Comparison of ENCODE assay signal across 8 mouse cellular contexts in the genomic region with DNA sequence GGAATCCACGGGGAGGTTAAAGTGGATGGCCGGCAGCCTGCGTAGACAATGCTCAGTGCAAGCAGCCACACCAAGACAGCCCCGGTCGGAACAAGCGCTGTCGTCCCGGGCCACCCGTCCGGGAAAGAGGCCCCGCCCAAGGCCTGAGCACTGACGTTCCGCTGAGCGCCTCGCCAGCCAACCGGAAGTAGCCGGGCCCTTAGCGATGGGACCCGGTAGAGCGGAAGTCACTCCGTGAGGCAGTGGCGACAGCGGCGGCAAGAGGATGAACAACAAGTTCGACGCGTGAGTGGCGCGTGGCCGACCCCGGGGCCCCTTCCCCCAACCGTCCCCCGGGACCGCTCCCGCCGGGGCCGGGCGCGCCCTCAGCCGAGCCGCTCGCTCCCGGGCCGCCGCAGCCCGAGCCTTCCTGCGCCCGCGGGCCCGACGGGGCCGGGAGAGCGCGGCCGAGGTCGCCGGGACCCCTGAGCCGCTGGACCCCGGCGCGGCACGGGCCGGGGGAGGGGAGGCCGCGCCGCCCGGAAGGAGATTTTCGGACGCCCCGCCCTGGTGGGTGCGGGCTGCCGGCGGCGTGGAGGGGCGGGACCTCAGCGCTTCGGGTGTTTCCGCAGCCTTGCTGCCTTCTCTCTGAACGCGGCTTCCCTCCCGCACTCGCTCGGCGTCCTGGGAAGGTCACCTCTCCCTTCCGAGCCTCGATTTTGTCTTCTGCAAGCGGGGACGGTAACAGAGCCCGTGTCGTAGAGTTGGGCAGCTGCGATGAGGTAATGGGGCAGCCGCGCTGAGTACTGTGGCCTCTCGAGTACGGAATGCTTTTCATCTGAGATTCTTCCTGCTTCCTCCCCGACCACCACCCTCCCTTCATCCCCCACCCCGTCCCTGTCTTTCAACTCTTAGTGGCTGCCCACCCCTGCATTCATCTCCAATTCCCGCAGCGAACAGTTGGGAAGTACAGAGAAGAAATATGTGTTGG. TPM values are rescaled to one million over a fixed set of nuclear protein-coding genes. Genes with fewer than 3 reads are reported as not detected.
DNase-seq lines count a peak whose midpoint lies in the region; ATAC-seq lines count a peak whose summit lies in the region.

Gene Eif4e2, plus strand, starts transcription at position 180 of the 970 bp plus-strand sequence.

- H3K4me2 ChIP-seq in forebrain, embryonic 14.5 days (ENCODE audit: low read length): peak within 1 kb of the TSS; percentile 75
- H3K4me2 ChIP-seq in neural tube, embryonic 15.5 days: peak within 1 kb of the TSS; percentile 75

- H3K9ac ChIP-seq in forebrain, embryonic 14.5 days (ENCODE audit: low read length): peak within 1 kb of the TSS; percentile 93
- H3K9ac ChIP-seq in neural tube, embryonic 15.5 days (replicated peaks): peak within 1 kb of the TSS; percentile 97

- no peaks in the 10 kb centered on the region for H3K27me3 ChIP-seq in forebrain, embryonic 14.5 days (replicated peaks; ENCODE audit: control insufficient read depth, insufficient read depth, low read length)
- no peaks in the 10 kb centered on the region for H3K27me3 ChIP-seq in neural tube, embryonic 15.5 days (replicated peaks)

- no peaks in the 10 kb centered on the region for H3K9me3 ChIP-seq in forebrain, embryonic 14.5 days (replicated peaks; ENCODE audit: control insufficient read depth, low read length)
- no peaks in the 10 kb centered on the region for H3K9me3 ChIP-seq in neural tube, embryonic 15.5 days (replicated peaks)

- H3K4me3 ChIP-seq in forebrain, embryonic 14.5 days (ENCODE audit: low read depth, low read length): peak within 1 kb of the TSS; percentile 89
- peak within 1 kb of the TSS; percentile 92 for H3K4me3 ChIP-seq in neural tube, embryonic 15.5 days (replicated peaks)

- intact Hi-C loops in heart, postnatal 14 days (cut with DNase I): no loop called here

- ATAC-seq in forebrain, embryonic 14.5 days: peak; percentile 98
- ATAC-seq in neural tube, embryonic 15.5 days (ENCODE audit: low FRiP score): peak; percentile 97

- H3K27ac ChIP-seq in forebrain, embryonic 14.5 days (ENCODE audit: low read depth, low read length): peak within 1 kb of the TSS; percentile 98
- peak within 1 kb of the TSS; percentile 98 for H3K27ac ChIP-seq in neural tube, embryonic 15.5 days (replicated peaks)

- under 1% methylated on average over 72 of the region's 99 CpGs for WGBS in forebrain, embryonic 14.5 days
- WGBS in neural tube, embryonic 15.5 days: under 1% methylated on average over 85 of the region's 99 CpGs

- peak; percentile 98 for DNase-seq in ES-CJ7 (ENCODE audit: low read depth, low spot score)
- DNase-seq in cerebellum, adult 11 months: peak; percentile 89
- DNase-seq in forebrain, embryonic 14.5 days (ENCODE audit: low spot score): peak; percentile 97
- peak; percentile 94 to 97 for DNase-seq in heart, postnatal 14 days
- peak; percentile 94 for DNase-seq in layer of hippocampus, adult 11-12 months (ENCODE audit: low spot score)
- DNase-seq in lung, adult 18-20 months: peak; percentile 94 to 96
- DNase-seq in testis, postnatal 14 days (ENCODE audit: low spot score): peak; percentile 96

- H3K36me3 ChIP-seq in forebrain, embryonic 14.5 days (ENCODE audit: control insufficient read depth, insufficient read depth, low read length): peaks cover 13% of the 10 kb centered on the region
- 0 out of 2 replicates have a peak, but pooled peaks cover 2% of the 10 kb centered on the region for H3K36me3 ChIP-seq in neural tube, embryonic 15.5 days

- peaks cover 21% of the 10 kb centered on the region for H3K4me1 ChIP-seq in forebrain, embryonic 14.5 days (ENCODE audit: control insufficient read depth, insufficient read depth, low read length)
- H3K4me1 ChIP-seq in neural tube, embryonic 15.5 days: peaks cover 45% of the 10 kb centered on the region

RNA-seq across cellular contexts. Expression of gene Eif4e2, which starts in this region (rescaled TPM):
- polyA plus RNA-seq in forebrain, embryonic 14.5 days (2014; fragmentation: Nextera tagmentation; extraction: Ambion mirVana): 56.6 and 61.9 TPM in 2 replicates
- total RNA-seq in heart, postnatal 14 days (2021): 10 to 100 TPM; 53.8 to 57.2 TPM
- 93.4 and 101 TPM in 2 replicates for polyA plus RNA-seq in neural tube, embryonic 15.5 days (2015; fragmentation: Nextera tagmentation; extraction: Ambion mirVana)

Comparison
In these comparisons a context has a peak if more than half of its experiments do, and no peak if none do; other contexts are left out.
1. Peak in every context shown above with its lines: DNase-seq, ATAC-seq, H3K4me3 ChIP-seq and H3K27ac ChIP-seq.